Mouse (Mus musculus): ENCODE measurements around the gene Tuba1a. TPM values are rescaled to one million over a fixed set of nuclear protein-coding genes. Genes with fewer than 3 reads are reported as not detected.
"Not testable (repeated sequence)": the region's sequence is repeated elsewhere in the genome, so short reads cannot be mapped to it uniquely, and the experiment has no call there.

Gene Tuba1a
- polyA plus RNA-seq, 2 experiments = 1,030 to 1,288 TPM

DNA sequence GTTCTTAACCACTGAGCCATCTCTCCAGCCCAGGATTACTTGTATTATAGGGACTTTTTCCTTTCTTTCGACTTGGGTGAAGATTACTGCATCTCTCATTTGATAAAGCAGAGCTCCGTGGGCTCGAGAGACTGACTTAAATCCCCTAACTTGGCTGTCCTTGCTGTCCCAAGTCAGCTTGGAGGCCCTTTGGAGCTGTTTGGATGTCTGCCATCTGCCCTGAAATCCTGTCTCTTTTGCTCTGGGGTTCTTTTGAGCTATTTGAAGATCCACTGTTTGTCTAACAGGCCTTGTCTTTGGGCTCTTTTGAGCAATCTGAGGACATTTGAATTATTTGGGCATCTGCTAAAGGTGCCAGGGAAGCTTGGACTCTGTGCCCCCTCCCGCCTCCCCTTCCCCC, 11.4 kb downstream of the Tuba1a start:
- H3K4me2 ChIP-seq (replicated peaks; ENCODE audit: low read depth, low read length, severe bottlenecking) = no peak overlapping the region
- no peak for ATAC-seq (ENCODE audit: low FRiP score, low read depth)
- no peaks in the 10 kb centered on the region for H3K4me1 ChIP-seq (ENCODE audit: control insufficient read depth, insufficient read depth, low read length)
- no peak for TF ChIP-seq POLR2A (IDR thresholded peaks at IDR 0.05; ENCODE audit: borderline replicate concordance, extremely low read depth, insufficient read depth, insufficient read length)
- no peak for DNase-seq (ENCODE audit: low spot score)
- no peak overlapping the region for H3K9ac ChIP-seq (ENCODE audit: low read depth, low read length, severe bottlenecking)
- no peak overlapping the region for H3K27ac ChIP-seq (replicated peaks; ENCODE audit: low read depth, low read length)
- H3K4me3 ChIP-seq (replicated peaks; ENCODE audit: low read length) = no peak overlapping the region
- H3K27me3 ChIP-seq (ENCODE audit: control insufficient read depth, insufficient read depth, low read length) = no peaks in the 10 kb centered on the region
- no peaks in the 10 kb centered on the region for H3K9me3 ChIP-seq (ENCODE audit: control insufficient read depth, low read length)
- no peaks in the 10 kb centered on the region for H3K36me3 ChIP-seq (ENCODE audit: control insufficient read depth, insufficient read depth, low read length)
- WGBS = 84% methylated on average over 4 of the region's 4 CpGs

DNA sequence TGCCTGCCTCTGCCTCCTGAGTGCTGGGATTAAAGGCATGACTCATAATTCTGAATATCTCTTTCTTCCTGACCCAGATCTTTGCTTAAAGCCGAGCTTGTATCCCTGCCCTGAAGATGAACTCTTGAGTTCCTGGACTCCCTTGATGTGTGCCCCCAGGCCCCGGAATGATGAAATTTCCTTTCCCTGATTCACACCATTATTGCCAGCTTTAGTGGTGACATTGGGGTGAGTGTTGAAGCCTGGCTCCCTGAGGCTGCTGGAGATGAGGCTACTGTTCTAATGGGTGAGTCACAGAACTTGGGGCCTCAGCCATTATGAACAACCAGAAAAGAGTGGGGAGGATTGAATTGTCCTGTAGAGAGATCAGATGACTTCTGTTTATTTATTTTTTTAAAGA, 12.0 kb downstream of the Tuba1a start:
- Histone ChIP-seq H3K27ac (replicated peaks; ENCODE audit: low read depth, low read length) (no peak overlapping the region), H3K36me3 (ENCODE audit: control insufficient read depth, insufficient read depth, low read length) (no peaks in the 10 kb centered on the region), H3K9ac (ENCODE audit: low read depth, low read length, severe bottlenecking) (no peak overlapping the region), H3K9me3 (ENCODE audit: control insufficient read depth, low read length) (no peaks in the 10 kb centered on the region), H3K27me3 (ENCODE audit: control insufficient read depth, insufficient read depth, low read length) (no peaks in the 10 kb centered on the region), H3K4me1 (ENCODE audit: control insufficient read depth, insufficient read depth, low read length) (no peaks in the 10 kb centered on the region), H3K4me2 (replicated peaks; ENCODE audit: low read depth, low read length, severe bottlenecking) (no peak overlapping the region), H3K4me3 (replicated peaks; ENCODE audit: low read length) (no peak overlapping the region)
- DNase-seq (ENCODE audit: low spot score) (no peak), ATAC-seq (ENCODE audit: low FRiP score, low read depth) (no peak)
- WGBS = 79% methylated on average over 2 of the region's 2 CpGs
- TF ChIP-seq POLR2A (IDR thresholded peaks at IDR 0.05; ENCODE audit: borderline replicate concordance, extremely low read depth, insufficient read depth, insufficient read length) = no peak

DNA sequence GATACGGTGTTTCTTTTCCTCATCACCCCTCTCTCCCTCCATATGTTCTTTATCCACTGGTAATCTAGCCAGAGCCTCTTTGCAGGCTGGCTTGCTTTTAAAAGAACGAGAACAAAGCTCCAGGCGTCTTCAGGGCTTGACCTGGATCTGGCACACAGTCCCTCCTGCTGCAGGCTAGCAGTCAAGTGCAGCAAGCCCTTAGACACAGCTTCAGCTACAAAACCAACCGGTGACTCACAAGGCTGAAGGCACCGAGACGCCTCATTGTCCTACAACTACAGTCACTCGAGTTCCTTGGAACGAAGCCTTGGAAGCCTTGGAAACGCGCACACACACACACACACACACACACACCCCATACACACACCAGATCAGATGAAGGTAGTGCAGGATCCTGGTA, 12.7 kb downstream of the Tuba1a start:
- DNase-seq (ENCODE audit: low spot score) = no peak
- Histone ChIP-seq H3K36me3 (ENCODE audit: control insufficient read depth, insufficient read depth, low read length) (no peaks in the 10 kb centered on the region), H3K9me3 (ENCODE audit: control insufficient read depth, low read length) (no peaks in the 10 kb centered on the region), H3K4me3 (replicated peaks; ENCODE audit: low read length) (no peak overlapping the region), H3K27me3 (ENCODE audit: control insufficient read depth, insufficient read depth, low read length) (no peaks in the 10 kb centered on the region), H3K27ac (replicated peaks; ENCODE audit: low read depth, low read length) (no peak overlapping the region), H3K4me1 (ENCODE audit: control insufficient read depth, insufficient read depth, low read length) (peaks cover 2% of the 10 kb centered on the region), H3K9ac (ENCODE audit: low read depth, low read length, severe bottlenecking) (no peak overlapping the region), H3K4me2 (replicated peaks; ENCODE audit: low read depth, low read length, severe bottlenecking) (no peak overlapping the region)
- TF ChIP-seq POLR2A (IDR thresholded peaks at IDR 0.05; ENCODE audit: borderline replicate concordance, extremely low read depth, insufficient read depth, insufficient read length) = no peak
- 63% methylated on average over 10 of the region's 10 CpGs for WGBS
- ATAC-seq (ENCODE audit: low FRiP score, low read depth) = no peak

DNA sequence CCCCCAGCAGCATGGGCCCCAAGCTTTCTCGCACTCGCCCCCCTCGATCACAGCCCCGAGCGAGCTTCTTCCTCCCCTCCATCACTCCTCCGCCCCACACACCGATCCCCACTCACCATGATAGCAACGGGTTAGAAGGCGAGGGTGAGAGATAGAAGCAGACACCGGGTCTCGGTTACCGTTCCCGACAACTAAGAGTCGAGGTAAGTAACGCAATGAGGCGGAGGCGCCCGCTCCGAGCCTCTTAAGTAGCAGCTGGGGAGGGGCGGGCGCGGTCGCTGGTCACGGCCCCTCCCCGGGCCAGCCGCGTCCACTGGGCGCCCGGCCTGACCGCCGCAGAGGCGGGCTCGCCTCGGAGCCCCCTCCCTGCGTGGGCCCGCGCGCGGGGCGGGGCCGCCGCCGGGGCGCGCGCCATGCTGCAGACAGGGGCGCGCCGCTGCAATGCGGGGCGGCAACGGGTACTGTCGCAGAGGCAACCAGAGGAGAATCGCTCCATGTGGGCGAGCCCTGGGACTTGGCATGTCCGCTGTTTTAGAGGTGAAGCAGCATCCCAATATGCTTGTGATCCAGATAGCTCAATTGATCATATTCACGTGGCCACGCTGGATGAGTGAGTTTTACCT, 19.2 kb downstream of the Tuba1a start, which contains the start of gene Tuba1b:
TSS of gene Tuba1b (minus strand) at position 349 of the 623 bp plus-strand sequence.
- peaks cover 14% of the 10 kb centered on the region for H3K4me1 ChIP-seq (ENCODE audit: control insufficient read depth, insufficient read depth, low read length)
- no peaks in the 10 kb centered on the region for H3K27me3 ChIP-seq (ENCODE audit: control insufficient read depth, insufficient read depth, low read length)
- ATAC-seq (ENCODE audit: low FRiP score, low read depth) (peak; percentile 94), DNase-seq (ENCODE audit: low spot score) (peak; percentile 94)
- no peaks in the 10 kb centered on the region for H3K9me3 ChIP-seq (ENCODE audit: control insufficient read depth, low read length)
- peaks cover 16% of the 10 kb centered on the region for H3K36me3 ChIP-seq (ENCODE audit: control insufficient read depth, insufficient read depth, low read length)
- H3K4me2 ChIP-seq (replicated peaks; ENCODE audit: low read depth, low read length, severe bottlenecking) = peak within 1 kb of the TSS; percentile 97
- peak; percentile 91; the same call in 1 of the 2 replicates for TF ChIP-seq POLR2A (IDR thresholded peaks at IDR 0.05; ENCODE audit: borderline replicate concordance, extremely low read depth, insufficient read depth, insufficient read length)
- H3K27ac ChIP-seq (replicated peaks; ENCODE audit: low read depth, low read length) = peak within 1 kb of the TSS; percentile 98
- peak within 1 kb of the TSS; percentile 90 for H3K9ac ChIP-seq (ENCODE audit: low read depth, low read length, severe bottlenecking)
- peak within 1 kb of the TSS; percentile 73 for H3K4me3 ChIP-seq (replicated peaks; ENCODE audit: low read length)
- WGBS = under 1% methylated on average over 45 of the region's 58 CpGs

DNA sequence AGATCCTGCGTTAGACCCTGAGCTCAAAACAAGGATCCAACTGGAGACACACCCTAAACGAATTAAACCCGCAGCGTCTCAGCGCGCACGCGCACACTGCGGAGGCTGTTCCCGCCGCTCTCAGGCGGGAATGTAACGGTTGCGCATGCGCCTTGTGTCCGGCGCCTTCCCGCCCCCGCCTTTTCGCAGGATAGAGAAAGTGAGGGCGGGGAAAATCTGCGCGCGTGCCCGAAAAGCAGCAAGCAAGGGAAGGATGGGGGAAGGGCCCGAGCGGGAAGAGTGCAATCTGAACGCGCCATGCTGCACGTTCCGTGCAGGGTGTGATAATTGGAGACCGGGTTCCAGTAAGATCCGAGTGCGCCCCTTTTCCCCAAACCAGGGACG, 19.7 kb downstream of the Tuba1a start:
- no peak for TF ChIP-seq POLR2A (IDR thresholded peaks at IDR 0.05; ENCODE audit: borderline replicate concordance, extremely low read depth, insufficient read depth, insufficient read length)
- H3K27me3 ChIP-seq (ENCODE audit: control insufficient read depth, insufficient read depth, low read length) = no peaks in the 10 kb centered on the region
- peak overlapping the region; percentile 73 for H3K4me3 ChIP-seq (replicated peaks; ENCODE audit: low read length)
- H3K36me3 ChIP-seq (ENCODE audit: control insufficient read depth, insufficient read depth, low read length) = peaks cover 16% of the 10 kb centered on the region
- no peaks in the 10 kb centered on the region for H3K9me3 ChIP-seq (ENCODE audit: control insufficient read depth, low read length)
- peak overlapping the region; percentile 90 for H3K9ac ChIP-seq (ENCODE audit: low read depth, low read length, severe bottlenecking)
- DNase-seq (ENCODE audit: low spot score) (peak; percentile 96), ATAC-seq (ENCODE audit: low FRiP score, low read depth) (peak; percentile 83)
- peaks cover 14% of the 10 kb centered on the region for H3K4me1 ChIP-seq (ENCODE audit: control insufficient read depth, insufficient read depth, low read length)
- H3K4me2 ChIP-seq (replicated peaks; ENCODE audit: low read depth, low read length, severe bottlenecking) = peak overlapping the region; percentile 97
- H3K27ac ChIP-seq (replicated peaks; ENCODE audit: low read depth, low read length) = peak overlapping the region; percentile 98
- under 1% methylated on average over 35 of the region's 35 CpGs for WGBS

DNA sequence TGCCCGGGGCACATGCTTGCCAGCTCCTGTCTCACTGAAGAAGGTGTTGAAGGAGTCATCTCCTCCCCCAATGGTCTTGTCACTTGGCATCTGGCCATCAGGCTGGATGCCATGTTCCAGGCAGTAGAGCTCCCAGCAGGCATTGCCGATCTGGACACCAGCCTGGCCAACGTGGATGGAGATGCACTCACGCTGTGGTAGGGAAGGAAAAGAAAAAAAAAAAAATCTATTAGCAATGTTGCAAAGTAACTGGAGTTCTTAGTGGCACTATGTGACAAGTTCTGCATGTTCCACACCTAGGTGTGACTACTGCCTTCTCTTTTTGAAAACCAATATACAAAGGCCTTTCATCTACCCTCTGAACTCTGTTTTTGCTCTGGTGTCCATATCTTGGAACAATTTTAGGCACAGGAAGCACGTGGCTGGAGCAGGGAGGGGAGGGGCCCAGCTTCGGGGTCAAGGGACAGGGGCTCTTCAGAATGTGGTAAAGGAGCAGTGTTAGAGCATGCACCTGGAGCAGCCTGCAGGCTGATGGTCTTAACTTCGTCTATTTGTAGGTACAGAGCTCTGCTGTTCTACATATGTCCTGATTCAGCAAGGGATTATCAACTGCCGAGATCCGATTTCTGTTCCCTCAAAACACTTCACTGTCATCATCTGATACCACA, 20.4 kb downstream of the Tuba1a start:
- H3K36me3 ChIP-seq (ENCODE audit: control insufficient read depth, insufficient read depth, low read length) = peaks cover 16% of the 10 kb centered on the region
- not testable (repeated sequence) for H3K9me3 ChIP-seq (ENCODE audit: control insufficient read depth, low read length); H3K27me3 ChIP-seq (ENCODE audit: control insufficient read depth, insufficient read depth, low read length); ATAC-seq (ENCODE audit: low FRiP score, low read depth); DNase-seq (ENCODE audit: low spot score)
- 9% methylated on average over 8 of the region's 9 CpGs for WGBS
- H3K4me2 ChIP-seq (replicated peaks; ENCODE audit: low read depth, low read length, severe bottlenecking) = peak overlapping the region; percentile 97
- H3K4me1 ChIP-seq (ENCODE audit: control insufficient read depth, insufficient read depth, low read length) = peaks cover 17% of the 10 kb centered on the region
- H3K27ac ChIP-seq (replicated peaks; ENCODE audit: low read depth, low read length) = peak overlapping the region; percentile 98
- peak overlapping the region; percentile 90 for H3K9ac ChIP-seq (ENCODE audit: low read depth, low read length, severe bottlenecking)
- H3K4me3 ChIP-seq (replicated peaks; ENCODE audit: low read length) = peak overlapping the region; percentile 73

All from limb, embryonic 14.5 days (tissue).